Mouse (Mus musculus) CH12.LX (cell line): ENCODE results near the gene Itga9. TPM values are rescaled to one million over a fixed set of nuclear protein-coding genes. Genes with fewer than 3 reads are reported as not detected.

ENCODE experiments used
- DNase-seq: peaks from one replicate; pipeline ENCODE4 v3.0.0-alpha.2; 2013; ENCODE audit errors: extremely low read depth
- H3K27ac ChIP-seq: 2 replicates; pipeline ENCODE4 v1.5.1; 2012; ENCODE audit warnings: low read depth, mild to moderate bottlenecking, control low read depth, moderate library complexity; ENCODE audit not compliant: insufficient read depth
- H3K27me3 ChIP-seq: replicated peaks from 2 replicates; pipeline ENCODE3; 2012; ENCODE audit warnings: inconsistent platforms
- H3K36me3 ChIP-seq, 2 experiments: replicated peaks in 1 of 2; 2 replicates each; pipeline versions ENCODE3 to v1.6.1; 2012; ENCODE audit warnings: inconsistent platforms in 1 of 2, low read length in 1 of 2, mild to moderate bottlenecking in 1 of 2, mixed read lengths in 1 of 2, moderate library complexity in 1 of 2; ENCODE audit not compliant: control insufficient read depth in 1 of 2, insufficient read depth in 1 of 2
- H3K4me1 ChIP-seq, 2 experiments: 2 replicates each; pipeline ENCODE4 v1.6.1; 2012; ENCODE audit warnings: inconsistent platforms in 1 of 2, moderate library complexity in 1 of 2; ENCODE audit not compliant: insufficient read depth in 2 of 2, control insufficient read depth in 1 of 2
- H3K4me2 ChIP-seq: 2 replicates; pipeline ENCODE4 v1.6.1; 2012; ENCODE audit warnings: low read depth, mild to moderate bottlenecking, control low read depth; ENCODE audit not compliant: poor library complexity, insufficient read depth, severe bottlenecking
- H3K4me3 ChIP-seq, 3 experiments: fragments of 150-350 bp in 1 of 3; sonication (generic) in 1 of 3; replicated peaks in 1 of 3; 2 replicates each; pipeline versions ENCODE3 to v1.5.1; 2011 to 2012; ENCODE audit warnings: low read depth in 2 of 3, low read length in 2 of 3, mild to moderate bottlenecking in 2 of 3, moderate library complexity in 2 of 3, control low read depth in 1 of 3, improper control_type of control experiment in 1 of 3, inconsistent platforms in 1 of 3, mixed read lengths in 1 of 3; ENCODE audit not compliant: poor library complexity in 1 of 3
- H3K79me2 ChIP-seq: replicated peaks from 2 replicates; pipeline ENCODE4 v1.6.1; 2012; ENCODE audit warnings: mild to moderate bottlenecking, moderate library complexity; ENCODE audit not compliant: control insufficient read depth, poor library complexity, insufficient read depth, severe bottlenecking; ENCODE audit errors: extremely low read depth
- H3K9ac ChIP-seq: 2 replicates; pipeline ENCODE4 v1.6.1; 2012; ENCODE audit warnings: low read depth, mild to moderate bottlenecking, control low read depth, moderate library complexity; ENCODE audit not compliant: insufficient read depth
- H3K9me3 ChIP-seq: replicated peaks from 2 replicates; pipeline ENCODE3; 2012; ENCODE audit warnings: low read length, inconsistent platforms, mixed read lengths
- BHLHE40 ChIP-seq: IDR thresholded peaks from 2 replicates; pipeline ENCODE4 v1.6.1; 2011; ENCODE audit warnings: mild to moderate bottlenecking, low read depth, low read length, improper control_type of control experiment
- E2F4 ChIP-seq: IDR thresholded peaks from 2 replicates; pipeline ENCODE4 v1.6.1; 2011; ENCODE audit warnings: low read depth, low read length, improper control_type of control experiment; ENCODE audit not compliant: insufficient replicate concordance
- ELF1 ChIP-seq: IDR thresholded peaks from 2 replicates; pipeline ENCODE4 v1.6.1; 2014; ENCODE audit warnings: low read depth, mild to moderate bottlenecking, inconsistent platforms, low read length, improper control_type of control experiment
- EP300 ChIP-seq: IDR thresholded peaks from 2 replicates; pipeline ENCODE4 v1.6.1; 2011; ENCODE audit warnings: low read length, improper control_type of control experiment
- ETS1 ChIP-seq: conservative IDR thresholded peaks from 2 replicates; pipeline ENCODE4 v1.6.1; 2012; ENCODE audit warnings: low read depth, mild to moderate bottlenecking, inconsistent platforms, low read length, improper control_type of control experiment, moderate library complexity
- HCFC1 ChIP-seq: IDR thresholded peaks from 2 replicates; pipeline ENCODE4 v1.6.1; 2012; ENCODE audit warnings: low read depth, mild to moderate bottlenecking, inconsistent platforms, low read length, improper control_type of control experiment
- IRF4 ChIP-seq: IDR thresholded peaks from 2 replicates; pipeline ENCODE4 v1.6.1; 2014; ENCODE audit warnings: low read depth, mild to moderate bottlenecking, inconsistent platforms, low read length, improper control_type of control experiment
- MAX ChIP-seq: IDR thresholded peaks from 2 replicates; pipeline ENCODE4 v1.6.1; 2011; ENCODE audit warnings: low read length, improper control_type of control experiment
- MAZ ChIP-seq: IDR thresholded peaks from 2 replicates; pipeline ENCODE4 v1.6.1; 2012; ENCODE audit warnings: low read depth, mild to moderate bottlenecking, inconsistent platforms, low read length, improper control_type of control experiment, moderate library complexity
- MXI1 ChIP-seq: IDR thresholded peaks from 2 replicates; pipeline ENCODE4 v1.6.1; 2011; ENCODE audit warnings: mild to moderate bottlenecking, low read depth, low read length, improper control_type of control experiment
- NELFE ChIP-seq: IDR thresholded peaks from 2 replicates; pipeline ENCODE4 v1.6.1; 2011; ENCODE audit warnings: low read depth, low read length, improper control_type of control experiment
- NRF1 ChIP-seq: IDR thresholded peaks from 2 replicates; pipeline ENCODE4 v1.6.1; 2014; ENCODE audit warnings: low read depth, mild to moderate bottlenecking, inconsistent platforms, low read length, improper control_type of control experiment, moderate library complexity
- PAX5 ChIP-seq: IDR thresholded peaks from 2 replicates; pipeline ENCODE4 v1.6.1; 2012; ENCODE audit warnings: low read length, inconsistent platforms, mixed read lengths
- POLR2A ChIP-seq: IDR thresholded peaks from 2 replicates; pipeline ENCODE4 v1.6.1; 2011; ENCODE audit warnings: low read depth, mild to moderate bottlenecking, improper control_type of control experiment, low read length
- POLR2AphosphoS2 ChIP-seq: IDR thresholded peaks from 2 replicates; pipeline ENCODE4 v1.6.1; 2011; ENCODE audit warnings: low read depth, low read length, improper control_type of control experiment
- RAD21 ChIP-seq: IDR thresholded peaks from 2 replicates; pipeline ENCODE4 v1.6.1; 2011; ENCODE audit warnings: low read depth, mild to moderate bottlenecking, low read length, improper control_type of control experiment, moderate library complexity
- RCOR1 ChIP-seq: conservative IDR thresholded peaks from 2 replicates; pipeline ENCODE4 v1.6.1; 2012; ENCODE audit warnings: low read depth, mild to moderate bottlenecking, inconsistent platforms, low read length, improper control_type of control experiment
- SIN3A ChIP-seq: IDR thresholded peaks from 2 replicates; pipeline ENCODE4 v1.6.1; 2012; ENCODE audit warnings: low read length, improper control_type of control experiment, inconsistent platforms
- USF2 ChIP-seq: conservative IDR thresholded peaks from 2 replicates; pipeline ENCODE4 v1.6.1; 2011; ENCODE audit warnings: low read depth, low read length, improper control_type of control experiment
- ZMIZ1 ChIP-seq: IDR thresholded peaks from 2 replicates; pipeline ENCODE4 v1.6.1; 2012; ENCODE audit warnings: low read depth, mild to moderate bottlenecking, inconsistent platforms, low read length, improper control_type of control experiment
- ZNF384 ChIP-seq: IDR thresholded peaks from 2 replicates; pipeline ENCODE4 v1.6.1; 2012; ENCODE audit warnings: low read depth, low read length, improper control_type of control experiment, inconsistent platforms
- dilution Hi-C: fragments of 300-500 bp; cut with MboI; formaldehyde crosslinking; loops from 2 replicates; pipeline ENCODE4 v1.14.3; 2020; ENCODE audit warnings: low sequenced_read_pairs; ENCODE audit not compliant: extremely low pct_unique_long_range_greater_than_20kb, extremely low pct_ligation_motif_present
- in situ Hi-C: fragments of 300-500 bp; cut with MboI; formaldehyde crosslinking; loops from 3 replicates; pipeline ENCODE4 v1.14.3; 2019; ENCODE audit warnings: low sequenced_read_pairs, low pct_ligation_motif_present, low pct_unique_long_range_greater_than_20kb, mixed read lengths
- polyA plus RNA-seq: library from polyadenylated mRNA; unstranded; fragments of >175 nt; gene quantifications from 2 replicates; pipeline ENCODE4 v1.2.1, GENCODE M21; 2012; ENCODE audit warnings: low read depth; ENCODE audit not compliant: insufficient read length
- total RNA-seq, 2 experiments: library from RNA; depleted of rRNA; stranded (reverse); fragments of 300-350 nt in 1 of 2; fragments of >200 nt in 1 of 2; gene quantifications; 2 replicates each; pipeline ENCODE4 v1.2.3; 2012 to 2014

Itga9 gene
- total and polyA plus RNA-seq, 3 experiments = 0.19 TPM; not detected in 2

- H3K27me3 ChIP-seq = peaks cover 20% of the 10 kb centered on the region
- DNase-seq = no peak
- H3K79me2 ChIP-seq = no peaks in the 10 kb centered on the region
- H3K4me3 ChIP-seq = no peak overlapping the region
- in situ Hi-C loops (no loop called here), dilution Hi-C loops (no loop called here)
- TF ChIP-seq NRF1 = no peak
- TF ChIP-seq MAX = no peak
- TF ChIP-seq PAX5 = no peak
- TF ChIP-seq MXI1 = no peak
- TF ChIP-seq E2F4 = no peak
- no peak for TF ChIP-seq ETS1
- no peak for TF ChIP-seq ELF1
- no peak for TF ChIP-seq SIN3A
- no peak for TF ChIP-seq POLR2A
- TF ChIP-seq RCOR1 = no peak
- no peak for TF ChIP-seq HCFC1
- TF ChIP-seq IRF4 = no peak
- no peak for TF ChIP-seq ZNF384
- no peak for TF ChIP-seq USF2
- no peak for TF ChIP-seq NELFE
- TF ChIP-seq EP300 = no peak
- H3K9me3 ChIP-seq = no peaks in the 10 kb centered on the region
- no peaks in the 10 kb centered on the region for H3K36me3 ChIP-seq
- no peaks in the 10 kb centered on the region for H3K4me1 ChIP-seq
- H3K27ac ChIP-seq = no peak overlapping the region
- no peak overlapping the region for H3K4me2 ChIP-seq
- no peak overlapping the region for H3K9ac ChIP-seq
Observed at GRCm38 (mm10) chr9:118939410-118939809, 332.9 kb downstream of the Itga9 start.

GRCm38 (mm10) chr9:118939831-118940230 lies 333.3 kb downstream of the Itga9 start:
- Histone ChIP-seq H3K79me2 (no peaks in the 10 kb centered on the region), H3K4me1 (no peaks in the 10 kb centered on the region), H3K4me2 (no peak overlapping the region), H3K27ac (no peak overlapping the region), H3K9ac (no peak overlapping the region), H3K9me3 (no peaks in the 10 kb centered on the region)
- dilution Hi-C loops = no loop called here
- DNase-seq = no peak
- TF ChIP-seq NELFE (no peak), BHLHE40 (no peak), MAZ (no peak), POLR2AphosphoS2 (no peak), NRF1 (no peak), ZMIZ1 (no peak), USF2 (no peak), MXI1 (no peak), IRF4 (no peak), RAD21 (no peak)
- TF ChIP-seq, all 38 proteins: peak for 0
- peaks cover 20% of the 10 kb centered on the region for H3K27me3 ChIP-seq
- no peak overlapping the region for H3K4me3 ChIP-seq
- H3K36me3 ChIP-seq = no peaks in the 10 kb centered on the region
- in situ Hi-C loops = no loop called here
